Mouse (Mus musculus): ENCODE measurements around the gene Cdr2l. TPM values are rescaled to one million over a fixed set of nuclear protein-coding genes. Genes with fewer than 3 reads are reported as not detected.
A peak's percentile ranks its signal among the peaks of the same experiment; 100 is the strongest.

The Cdr2l gene
- polyA plus RNA-seq, 1 experiment from 2014 or later: 28.6 TPM

DNA sequence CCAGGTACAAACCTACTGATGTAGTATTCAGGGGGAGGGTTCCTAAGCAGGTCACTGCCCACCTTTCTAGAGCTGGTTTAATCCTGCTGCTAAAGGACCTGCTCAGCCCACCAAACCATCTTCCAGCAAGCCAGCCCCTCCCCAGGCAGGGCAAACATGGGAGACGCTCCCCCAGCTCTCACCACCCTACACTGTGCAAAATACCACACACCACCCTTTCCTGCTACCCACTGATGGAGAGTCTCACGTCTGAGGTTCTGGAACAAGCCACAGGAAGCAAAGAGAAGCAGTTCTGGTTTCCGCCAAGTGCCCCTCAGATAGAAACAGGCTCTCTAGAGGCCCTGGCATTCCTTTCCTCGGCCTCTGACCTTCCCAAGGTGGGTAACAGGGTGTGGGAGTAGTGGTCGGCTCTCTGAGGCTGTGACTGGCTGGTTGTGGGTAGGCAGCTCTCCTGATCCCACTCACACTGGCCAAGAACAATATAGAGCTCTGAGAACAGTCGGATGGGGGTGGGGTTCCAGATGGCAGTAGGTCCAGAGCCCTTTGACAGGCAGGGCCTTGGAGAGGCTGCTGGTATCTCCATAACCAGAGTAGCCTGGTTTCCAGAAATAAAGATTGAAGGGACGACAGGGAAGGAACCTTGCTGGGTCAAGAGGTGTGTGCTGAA lies 15.5 kb upstream of the Cdr2l start:
- Histone ChIP-seq H3K27me3 (ENCODE audit: control insufficient read depth, insufficient read depth, low read length) (no peaks in the 10 kb centered on the region), H3K4me2 (ENCODE audit: low read depth, low read length) (peak overlapping the region; percentile 89), H3K9me3 (ENCODE audit: control insufficient read depth, low read length) (no peaks in the 10 kb centered on the region), H3K36me3 (ENCODE audit: control insufficient read depth, insufficient read depth, low read length) (no peaks in the 10 kb centered on the region), H3K9ac (replicated peaks; ENCODE audit: low read depth, low read length) (peak overlapping the region; percentile 65), H3K4me3 (ENCODE audit: low read depth, low read length) (peak overlapping the region; percentile 69), H3K27ac (ENCODE audit: low read depth, low read length) (no peak overlapping the region), H3K4me1 (ENCODE audit: control insufficient read depth, insufficient read depth, low read length) (no peaks in the 10 kb centered on the region)
- 51% methylated on average over 7 of the region's 7 CpGs for WGBS
- ATAC-seq (ENCODE audit: low read depth): peak; percentile 15; the same call in 1 of the 2 replicates

- Histone ChIP-seq H3K9ac (replicated peaks; ENCODE audit: low read depth, low read length) (peak overlapping the region; percentile 65), H3K9me3 (ENCODE audit: control insufficient read depth, low read length) (no peaks in the 10 kb centered on the region), H3K36me3 (ENCODE audit: control insufficient read depth, insufficient read depth, low read length) (no peaks in the 10 kb centered on the region), H3K4me2 (ENCODE audit: low read depth, low read length) (peak overlapping the region; percentile 89), H3K4me3 (ENCODE audit: low read depth, low read length) (peak overlapping the region; percentile 69), H3K4me1 (ENCODE audit: control insufficient read depth, insufficient read depth, low read length) (no peaks in the 10 kb centered on the region), H3K27ac (ENCODE audit: low read depth, low read length) (peak overlapping the region; percentile 74), H3K27me3 (ENCODE audit: control insufficient read depth, insufficient read depth, low read length) (no peaks in the 10 kb centered on the region)
- WGBS: under 1% methylated on average over 28 of the region's 28 CpGs
- peak; percentile 72 for ATAC-seq (ENCODE audit: low read depth)
These were observed 14.9 kb upstream of the Cdr2l start for GRCm38 (mm10) chr11:115366706-115367394.

DNA sequence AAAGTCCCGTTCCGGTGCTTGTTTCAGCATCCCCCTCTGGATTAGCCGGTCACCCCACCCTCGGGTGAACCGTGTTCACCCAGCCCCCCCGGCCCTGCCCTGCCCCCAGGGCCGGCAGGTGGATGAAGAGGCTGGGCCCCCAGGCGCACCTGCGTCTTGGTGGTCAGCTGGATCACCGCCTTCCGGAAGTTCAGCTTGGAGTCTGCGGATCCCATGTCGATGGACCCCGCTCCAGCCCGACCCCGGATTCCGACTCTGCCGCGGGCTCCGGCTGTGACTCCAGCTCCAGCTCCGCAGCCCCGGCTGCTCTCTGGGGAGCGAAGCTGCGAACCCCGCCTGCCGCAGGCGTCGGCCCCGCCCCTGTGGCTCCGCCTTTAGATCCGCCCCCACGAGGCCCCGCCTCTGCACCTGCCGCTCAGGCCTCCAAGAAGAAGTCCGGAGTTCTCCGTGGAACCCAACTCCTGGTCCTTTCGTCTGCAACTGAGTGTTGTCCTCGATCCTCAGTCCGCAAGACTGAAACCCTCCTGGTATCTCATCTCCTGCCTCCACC lies 14.2 kb upstream of the Cdr2l start, which contains the start of gene Hid1:
Gene Hid1, minus strand, starts transcription at position 362 of the 550 bp plus-strand sequence.
- no peaks in the 10 kb centered on the region for H3K9me3 ChIP-seq (ENCODE audit: control insufficient read depth, low read length)
- peak within 1 kb of the TSS; percentile 65 for H3K9ac ChIP-seq (replicated peaks; ENCODE audit: low read depth, low read length)
- no peaks in the 10 kb centered on the region for H3K36me3 ChIP-seq (ENCODE audit: control insufficient read depth, insufficient read depth, low read length)
- no peaks in the 10 kb centered on the region for H3K4me1 ChIP-seq (ENCODE audit: control insufficient read depth, insufficient read depth, low read length)
- no peaks in the 10 kb centered on the region for H3K27me3 ChIP-seq (ENCODE audit: control insufficient read depth, insufficient read depth, low read length)
- H3K4me3 ChIP-seq (ENCODE audit: low read depth, low read length): peak within 1 kb of the TSS; percentile 69
- ATAC-seq (ENCODE audit: low read depth): peak; percentile 78
- H3K4me2 ChIP-seq (ENCODE audit: low read depth, low read length): peak within 1 kb of the TSS; percentile 89
- H3K27ac ChIP-seq (ENCODE audit: low read depth, low read length): peak within 1 kb of the TSS; percentile 74
- WGBS: under 1% methylated on average over 39 of the region's 39 CpGs

DNA sequence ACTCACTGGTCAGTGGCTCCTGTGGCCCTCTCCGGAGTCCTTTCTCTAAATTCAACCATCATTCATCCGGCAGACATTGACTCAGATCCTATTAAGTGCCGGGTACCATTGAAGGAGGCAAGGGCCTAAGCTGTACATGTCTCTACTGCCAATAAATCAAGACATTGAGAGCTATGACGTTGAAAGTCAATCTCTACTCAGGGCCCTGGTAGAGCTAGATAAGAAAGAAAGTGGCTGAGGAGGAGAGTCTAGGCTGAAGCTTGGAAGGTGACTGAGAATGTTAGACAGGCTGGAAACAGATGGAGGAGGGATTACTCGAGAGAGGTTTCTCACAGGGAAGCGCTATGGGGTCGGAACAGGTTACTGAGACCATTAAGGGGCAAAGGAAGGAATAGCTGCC lies 11.3 kb upstream of the Cdr2l start:
- Histone ChIP-seq H3K9ac (replicated peaks; ENCODE audit: low read depth, low read length) (no peak overlapping the region), H3K27me3 (ENCODE audit: control insufficient read depth, insufficient read depth, low read length) (no peaks in the 10 kb centered on the region; the same call in 1 of the 2 replicates), H3K4me3 (ENCODE audit: low read depth, low read length) (no peak overlapping the region), H3K4me1 (ENCODE audit: control insufficient read depth, insufficient read depth, low read length) (0 out of 2 replicates have a peak, but pooled peaks cover 7% of the 10 kb centered on the region), H3K9me3 (ENCODE audit: control insufficient read depth, low read length) (no peaks in the 10 kb centered on the region), H3K36me3 (ENCODE audit: control insufficient read depth, insufficient read depth, low read length) (no peaks in the 10 kb centered on the region), H3K4me2 (ENCODE audit: low read depth, low read length) (no peak overlapping the region), H3K27ac (ENCODE audit: low read depth, low read length) (no peak overlapping the region)
- ATAC-seq (ENCODE audit: low read depth): no peak
- WGBS: 53% methylated on average over 7 of the region's 7 CpGs

DNA sequence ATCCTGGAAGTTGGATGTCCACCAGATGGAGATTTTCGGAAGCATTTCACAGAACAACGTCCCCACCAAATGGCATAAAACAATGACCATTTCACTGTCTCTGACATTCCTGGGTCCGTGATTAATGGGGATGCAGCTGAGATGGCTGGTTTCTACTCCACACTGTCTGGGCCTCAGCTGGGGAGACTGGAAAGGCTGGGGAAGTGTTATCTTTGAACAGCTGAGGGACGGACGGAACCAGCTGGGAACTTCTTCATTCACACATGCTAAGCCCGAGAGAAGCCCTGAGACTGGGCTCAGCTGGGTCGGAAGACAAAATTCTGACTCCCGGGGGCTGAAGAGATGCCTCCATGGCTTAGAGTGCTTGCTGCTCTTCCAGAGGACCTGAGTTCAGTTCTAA lies 10.4 kb upstream of the Cdr2l start:
- no peaks in the 10 kb centered on the region for H3K36me3 ChIP-seq (ENCODE audit: control insufficient read depth, insufficient read depth, low read length)
- H3K4me1 ChIP-seq (ENCODE audit: control insufficient read depth, insufficient read depth, low read length): 0 out of 2 replicates have a peak, but pooled peaks cover 7% of the 10 kb centered on the region
- H3K27ac ChIP-seq (ENCODE audit: low read depth, low read length): no peak overlapping the region
- H3K9me3 ChIP-seq (ENCODE audit: control insufficient read depth, low read length): no peaks in the 10 kb centered on the region
- no peaks in the 10 kb centered on the region; the same call in 1 of the 2 replicates for H3K27me3 ChIP-seq (ENCODE audit: control insufficient read depth, insufficient read depth, low read length)
- ATAC-seq (ENCODE audit: low read depth): no peak
- no peak overlapping the region for H3K4me3 ChIP-seq (ENCODE audit: low read depth, low read length)
- WGBS: 45% methylated on average over 8 of the region's 8 CpGs
- H3K9ac ChIP-seq (replicated peaks; ENCODE audit: low read depth, low read length): no peak overlapping the region
- no peak overlapping the region for H3K4me2 ChIP-seq (ENCODE audit: low read depth, low read length)

DNA sequence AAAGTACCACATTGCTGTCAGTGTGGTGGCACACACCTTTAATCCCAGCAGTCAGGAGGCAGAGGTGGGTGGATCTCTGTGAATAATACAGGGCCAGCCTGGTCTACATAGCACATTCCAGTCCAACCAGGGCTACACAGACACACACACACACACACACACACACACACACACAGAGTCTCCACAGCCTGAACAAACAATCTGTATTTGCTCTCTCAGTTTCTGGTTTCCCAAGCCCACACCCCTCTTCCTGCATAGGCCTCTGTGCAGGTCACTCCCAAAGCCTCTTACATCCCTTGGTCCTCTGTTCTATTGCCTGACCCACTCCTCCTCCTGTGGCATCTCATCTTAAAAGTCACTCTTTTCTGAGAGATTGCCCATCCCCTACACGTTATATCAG lies 9.7 kb upstream of the Cdr2l start:
- ATAC-seq (ENCODE audit: low read depth): no peak
- Histone ChIP-seq H3K4me2 (ENCODE audit: low read depth, low read length) (no peak overlapping the region), H3K9me3 (ENCODE audit: control insufficient read depth, low read length) (no peaks in the 10 kb centered on the region), H3K4me3 (ENCODE audit: low read depth, low read length) (no peak overlapping the region), H3K36me3 (ENCODE audit: control insufficient read depth, insufficient read depth, low read length) (no peaks in the 10 kb centered on the region), H3K4me1 (ENCODE audit: control insufficient read depth, insufficient read depth, low read length) (0 out of 2 replicates have a peak, but pooled peaks cover 7% of the 10 kb centered on the region), H3K27ac (ENCODE audit: low read depth, low read length) (no peak overlapping the region), H3K9ac (replicated peaks; ENCODE audit: low read depth, low read length) (no peak overlapping the region), H3K27me3 (ENCODE audit: control insufficient read depth, insufficient read depth, low read length) (no peaks in the 10 kb centered on the region; the same call in 1 of the 2 replicates)
- WGBS: 69% methylated on average over 1 of the region's 1 CpGs

GRCm38 (mm10) chr11:115372737-115373136 lies 9.0 kb upstream of the Cdr2l start:
- Histone ChIP-seq H3K4me2 (ENCODE audit: low read depth, low read length) (no peak overlapping the region), H3K36me3 (ENCODE audit: control insufficient read depth, insufficient read depth, low read length) (no peaks in the 10 kb centered on the region), H3K4me1 (ENCODE audit: control insufficient read depth, insufficient read depth, low read length) (0 out of 2 replicates have a peak, but pooled peaks cover 7% of the 10 kb centered on the region), H3K27ac (ENCODE audit: low read depth, low read length) (no peak overlapping the region), H3K27me3 (ENCODE audit: control insufficient read depth, insufficient read depth, low read length) (no peaks in the 10 kb centered on the region; the same call in 1 of the 2 replicates), H3K9ac (replicated peaks; ENCODE audit: low read depth, low read length) (no peak overlapping the region), H3K4me3 (ENCODE audit: low read depth, low read length) (no peak overlapping the region), H3K9me3 (ENCODE audit: control insufficient read depth, low read length) (no peaks in the 10 kb centered on the region)
- WGBS: 50% methylated on average over 2 of the region's 2 CpGs
- ATAC-seq (ENCODE audit: low read depth): no peak

DNA sequence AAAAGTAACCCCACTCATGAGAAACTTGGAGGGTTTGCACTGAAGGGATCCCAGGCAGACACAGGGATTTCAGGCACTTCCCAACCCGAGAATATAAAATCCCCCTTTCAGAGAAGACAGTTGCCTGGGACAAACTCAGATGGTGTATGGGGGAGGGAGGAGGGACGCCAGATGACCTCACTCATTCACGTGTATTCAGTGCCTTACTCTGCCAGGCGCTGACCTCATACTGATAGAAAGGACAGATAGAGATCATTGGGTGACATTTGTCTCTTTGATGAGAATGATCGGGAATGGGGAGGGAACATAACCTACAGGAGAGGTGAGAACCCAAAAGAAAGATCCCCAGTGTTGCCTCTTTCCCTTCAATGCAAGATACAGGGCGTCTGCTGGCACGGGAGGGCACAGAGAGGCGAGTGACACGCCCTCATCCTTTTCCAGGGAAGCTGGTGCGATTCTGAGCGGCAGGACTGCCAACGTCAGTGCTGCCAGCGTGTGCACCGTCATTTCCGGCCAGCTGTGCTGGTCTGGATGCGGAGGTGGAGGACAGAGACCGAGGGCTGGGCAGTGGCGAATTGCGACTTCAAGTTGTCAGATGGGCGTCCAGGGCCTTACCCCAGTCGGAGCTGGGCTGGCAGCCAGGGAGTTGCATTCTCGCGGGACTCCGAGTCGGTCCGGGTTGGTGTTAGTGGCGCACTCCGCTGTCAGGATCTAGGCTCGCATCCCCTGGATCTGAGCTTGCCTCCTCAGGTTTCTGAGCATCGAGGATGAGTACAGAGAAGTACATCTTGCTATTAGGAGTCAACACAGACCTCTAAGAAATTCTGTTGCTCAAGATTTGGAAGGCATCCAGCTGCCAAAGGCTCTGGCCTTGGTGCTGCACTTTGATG lies 7.7 kb upstream of the Cdr2l start:
- peak; percentile 77 for ATAC-seq (ENCODE audit: low read depth)
- no peaks in the 10 kb centered on the region; the same call in 1 of the 2 replicates for H3K27me3 ChIP-seq (ENCODE audit: control insufficient read depth, insufficient read depth, low read length)
- 2% methylated on average over 29 of the region's 30 CpGs for WGBS

More for the DNA sequence above, 7.7 kb upstream of the Cdr2l start:
- H3K36me3 ChIP-seq (ENCODE audit: control insufficient read depth, insufficient read depth, low read length): no peaks in the 10 kb centered on the region
- peak overlapping the region; percentile 44 for H3K4me3 ChIP-seq (ENCODE audit: low read depth, low read length)
- H3K4me1 ChIP-seq (ENCODE audit: control insufficient read depth, insufficient read depth, low read length): 0 out of 2 replicates have a peak, but pooled peaks cover 7% of the 10 kb centered on the region
- no peaks in the 10 kb centered on the region for H3K9me3 ChIP-seq (ENCODE audit: control insufficient read depth, low read length)
- peak overlapping the region; percentile 73 for H3K27ac ChIP-seq (ENCODE audit: low read depth, low read length)
- peak overlapping the region; percentile 68 for H3K4me2 ChIP-seq (ENCODE audit: low read depth, low read length)
- peak overlapping the region; percentile 62 for H3K9ac ChIP-seq (replicated peaks; ENCODE audit: low read depth, low read length)
